Mouse (Mus musculus) C2C12 (cell line): Measurements from ENCODE around the gene Oas1e.

Experiments used
- CTCF ChIP-seq: IDR thresholded peaks from one replicate; pipeline ENCODE4 v1.5.1; 2011; ENCODE audit not compliant: control insufficient read depth, insufficient read depth, insufficient read length
- MAX ChIP-seq: IDR thresholded peaks from one replicate; pipeline ENCODE4 v1.6.1; 2011; ENCODE audit warnings: mild to moderate bottlenecking, control low read depth
- MYOG ChIP-seq: IDR thresholded peaks from one replicate; pipeline ENCODE4 v1.6.1; 2011; ENCODE audit not compliant: control insufficient read depth, insufficient read length; ENCODE audit errors: extremely low read depth

DNA sequence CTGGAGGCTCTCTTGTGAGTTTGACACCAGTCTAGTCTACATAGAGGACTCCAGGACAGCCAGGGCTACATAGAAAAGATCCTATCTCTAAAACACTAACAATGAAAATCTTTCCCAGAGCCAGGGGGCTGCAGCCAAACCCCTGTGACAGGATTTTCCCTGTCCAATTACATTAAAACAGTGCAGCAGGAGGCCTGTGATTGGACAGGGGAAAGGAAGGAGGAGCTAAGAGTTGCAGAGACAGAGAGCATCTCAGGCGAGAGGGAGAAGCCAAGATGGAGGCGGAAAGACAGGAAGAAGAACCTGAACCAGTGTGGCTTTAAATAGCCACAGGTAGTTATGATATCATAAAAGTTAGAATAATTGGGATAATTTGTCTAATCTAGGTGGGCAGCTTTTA lies 12.9 kb downstream of the Oas1e start:
- no peak for TF ChIP-seq CTCF
- TF ChIP-seq MYOG: no peak
- no peak for TF ChIP-seq MAX
